Mouse (Mus musculus) intestine, embryonic 15.5 days (tissue): ENCODE measurements at regions not wholly inside any gene's neighbourhood (a gene's known extent, or its start where the extent isn't known, plus 50 kb on each side); places are given as distances from the start of the nearest gene placed in this dataset.

ENCODE experiments used
- ATAC-seq: fragments of 200-750 bp; cut with Nextera tagmentation; 2 replicates; pipeline ENCODE4 v1.8.0; 2017; ENCODE audit warnings: moderate TSS enrichment, moderate library complexity
- H3K27ac ChIP-seq: fragments of 300-500 bp; sonication (generic); 2 replicates; pipeline ENCODE4 v1.5.1; 2015; ENCODE audit warnings: mild to moderate bottlenecking, inconsistent platforms
- H3K27me3 ChIP-seq: fragments of 300-500 bp; sonication (generic); replicated peaks from 2 replicates; pipeline ENCODE4 v1.6.1; 2015; ENCODE audit warnings: inconsistent platforms
- H3K36me3 ChIP-seq: fragments of 300-500 bp; sonication (generic); 2 replicates; pipeline ENCODE4 v1.6.1; 2015; ENCODE audit warnings: inconsistent platforms
- H3K4me1 ChIP-seq: fragments of 300-500 bp; sonication (generic); replicated peaks from 2 replicates; pipeline ENCODE4 v1.6.1; 2015; ENCODE audit warnings: inconsistent platforms
- H3K4me2 ChIP-seq: fragments of 300-500 bp; sonication (generic); replicated peaks from 2 replicates; pipeline ENCODE4 v1.6.1; 2015; ENCODE audit warnings: mild to moderate bottlenecking, inconsistent platforms
- H3K4me3 ChIP-seq: fragments of 300-500 bp; sonication (generic); replicated peaks from 2 replicates; pipeline ENCODE4 v1.5.1; 2015; ENCODE audit warnings: inconsistent platforms
- H3K9ac ChIP-seq: fragments of 300-500 bp; sonication (generic); 2 replicates; pipeline ENCODE4 v1.6.1; 2015; ENCODE audit warnings: inconsistent platforms
- H3K9me3 ChIP-seq: fragments of 300-500 bp; sonication (generic); 2 replicates; pipeline ENCODE4 v1.6.1; 2016; ENCODE audit warnings: inconsistent platforms
- WGBS: fragments of 180-500 bp; shearing (Covaris S2); methylation state at CpG from one replicate; pipeline ENCODE4 v1.1.7; 2015; 5-methylcytosine and 5-hydroxymethylcytosine counted together

GRCm38 (mm10) chr4:148723208-148723607 is 80.1 kb downstream of the Gm572 start:
- 0 out of 2 replicates have a peak, but pooled peaks cover 3% of the 10 kb centered on the region for H3K27me3 ChIP-seq
- H3K27ac ChIP-seq: no peak overlapping the region
- peaks cover 6% of the 10 kb centered on the region; the same call in 1 of the 2 replicates for H3K4me1 ChIP-seq
- H3K4me3 ChIP-seq: no peak overlapping the region
- no peak overlapping the region for H3K4me2 ChIP-seq
- no peaks in the 10 kb centered on the region for H3K9me3 ChIP-seq
- no peaks in the 10 kb centered on the region for H3K36me3 ChIP-seq
- whole genome bisulfite sequencing: 84% methylated on average over 9 of the region's 9 CpGs
- no peak overlapping the region for H3K9ac ChIP-seq
- no peak for ATAC-seq

DNA sequence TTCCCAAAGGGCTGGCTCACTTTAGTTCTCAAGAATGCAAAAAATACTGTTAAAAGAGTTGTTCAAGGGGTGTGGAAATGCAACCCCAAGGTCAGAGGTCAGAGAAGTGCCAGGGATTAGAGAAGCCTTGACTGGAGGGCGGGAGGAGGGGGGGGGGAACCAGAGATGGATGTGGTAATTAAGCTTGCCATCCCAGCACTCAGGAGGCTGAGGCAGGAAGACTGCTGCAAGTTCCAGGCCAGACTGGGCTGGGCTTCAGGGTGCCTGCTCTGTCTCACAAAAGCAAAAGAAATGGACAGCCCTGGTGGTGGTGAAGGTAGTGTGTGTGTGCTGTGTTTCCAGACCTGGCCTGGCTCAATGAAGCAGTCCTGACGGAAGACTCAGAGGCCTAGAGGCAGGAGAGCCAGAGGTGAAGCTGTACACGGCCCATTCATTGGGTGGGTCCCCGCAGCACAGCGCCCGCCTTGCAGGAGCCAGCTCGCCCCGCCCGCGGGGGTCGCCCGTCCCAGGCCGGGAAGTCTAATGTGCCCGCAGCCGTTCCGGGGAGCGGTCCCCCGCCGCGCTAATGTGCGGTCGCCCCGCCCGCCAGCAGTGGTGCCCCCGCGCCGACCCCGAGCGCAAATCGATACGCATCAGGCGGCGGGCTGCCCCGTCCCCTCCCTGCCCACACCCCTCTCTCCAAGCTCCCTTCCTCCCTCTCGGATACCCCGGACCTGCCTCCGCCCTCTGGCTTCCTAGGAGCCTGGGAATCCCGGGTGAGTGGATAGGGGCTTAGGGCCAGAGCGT is 80.1 kb upstream of the Casz1 start:
- Histone ChIP-seq H3K27ac (no peak overlapping the region), H3K4me3 (peak overlapping the region; percentile 26), H3K9ac (peak overlapping the region; percentile 6; the same call in 1 of the 2 replicates), H3K4me2 (peak overlapping the region; percentile 74), H3K9me3 (no peaks in the 10 kb centered on the region), H3K4me1 (peaks cover 6% of the 10 kb centered on the region; the same call in 1 of the 2 replicates), H3K36me3 (no peaks in the 10 kb centered on the region), H3K27me3 (0 out of 2 replicates have a peak, but pooled peaks cover 3% of the 10 kb centered on the region)
- peak; percentile 63 for ATAC-seq
- WGBS: 5% methylated on average over 38 of the region's 39 CpGs

DNA sequence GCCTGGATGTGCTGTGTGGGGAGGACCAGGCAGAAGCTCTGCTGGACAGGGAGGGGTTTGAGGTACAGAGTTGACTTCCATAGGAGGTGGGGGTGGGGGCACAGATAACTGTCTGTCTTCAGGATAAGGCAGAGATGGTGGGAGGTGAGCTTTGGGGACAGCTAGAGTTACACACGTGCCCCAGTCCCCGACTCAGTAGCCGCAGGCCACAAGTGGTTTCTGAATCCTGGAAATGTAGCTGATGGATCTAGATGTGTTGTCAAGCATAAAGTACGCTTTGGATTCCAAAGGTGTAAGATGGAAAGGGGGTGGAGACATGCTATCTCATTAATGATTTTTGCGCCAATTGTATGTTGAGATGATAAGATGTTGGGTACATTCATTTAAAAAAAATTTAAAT is 75.4 kb upstream of the Casz1 start:
- Histone ChIP-seq H3K27ac (no peak overlapping the region), H3K4me2 (no peak overlapping the region), H3K36me3 (no peaks in the 10 kb centered on the region), H3K4me1 (peaks cover 6% of the 10 kb centered on the region; the same call in 1 of the 2 replicates), H3K27me3 (no peaks in the 10 kb centered on the region), H3K9me3 (no peaks in the 10 kb centered on the region), H3K9ac (no peak overlapping the region), H3K4me3 (no peak overlapping the region)
- 85% methylated on average over 5 of the region's 5 CpGs for WGBS
- ATAC-seq: no peak

GRCm38 (mm10) chr4:148731586-148731985 is 72.6 kb upstream of the Casz1 start:
- WGBS: 62% methylated on average over 3 of the region's 3 CpGs
- no peak overlapping the region for H3K9ac ChIP-seq
- H3K27ac ChIP-seq: no peak overlapping the region
- no peaks in the 10 kb centered on the region for H3K4me1 ChIP-seq
- H3K27me3 ChIP-seq: peaks cover 3% of the 10 kb centered on the region; the same call in 1 of the 2 replicates
- no peaks in the 10 kb centered on the region for H3K9me3 ChIP-seq
- H3K4me3 ChIP-seq: no peak overlapping the region
- H3K4me2 ChIP-seq: no peak overlapping the region
- ATAC-seq: no peak
- no peaks in the 10 kb centered on the region for H3K36me3 ChIP-seq

DNA sequence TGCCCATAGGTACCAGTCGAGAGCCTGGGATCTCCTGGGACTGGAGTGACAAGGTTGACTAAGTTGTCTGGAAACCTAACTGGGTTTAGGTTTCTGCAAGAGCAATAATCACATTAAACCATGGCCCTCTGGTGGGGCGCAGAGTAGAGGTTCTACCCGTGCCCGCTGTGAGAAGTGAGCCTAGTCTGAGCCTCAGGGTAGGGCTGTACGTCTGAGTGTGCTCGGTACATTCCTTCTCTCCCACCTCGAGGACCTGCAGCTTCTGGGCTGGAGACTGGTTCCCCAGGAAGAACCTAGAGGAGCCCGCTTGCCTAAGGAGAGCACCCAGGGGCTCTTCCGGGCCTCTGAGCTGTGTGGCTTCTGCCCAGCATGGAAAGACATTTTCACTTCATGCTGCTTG is 70.2 kb upstream of the Casz1 start:
- peaks cover 3% of the 10 kb centered on the region; the same call in 1 of the 2 replicates for H3K27me3 ChIP-seq
- H3K9ac ChIP-seq: no peak overlapping the region
- no peak overlapping the region for H3K4me2 ChIP-seq
- no peaks in the 10 kb centered on the region for H3K9me3 ChIP-seq
- no peaks in the 10 kb centered on the region for H3K36me3 ChIP-seq
- no peak overlapping the region for H3K4me3 ChIP-seq
- WGBS: 82% methylated on average over 9 of the region's 9 CpGs
- H3K4me1 ChIP-seq: no peaks in the 10 kb centered on the region
- no peak overlapping the region for H3K27ac ChIP-seq
- ATAC-seq: no peak

GRCm38 (mm10) chr4:148734547-148734946 is 69.7 kb upstream of the Casz1 start:
- no peak overlapping the region for H3K9ac ChIP-seq
- no peak overlapping the region for H3K4me3 ChIP-seq
- no peak overlapping the region for H3K4me2 ChIP-seq
- no peaks in the 10 kb centered on the region for H3K9me3 ChIP-seq
- no peak overlapping the region for H3K27ac ChIP-seq
- peaks cover 3% of the 10 kb centered on the region; the same call in 1 of the 2 replicates for H3K27me3 ChIP-seq
- no peak for ATAC-seq
- H3K4me1 ChIP-seq: 0 out of 2 replicates have a peak, but pooled peaks cover 1% of the 10 kb centered on the region
- 57% methylated on average over 12 of the region's 12 CpGs for WGBS
- no peaks in the 10 kb centered on the region for H3K36me3 ChIP-seq

GRCm38 (mm10) chr4:148738601-148739530 is 65.4 kb upstream of the Casz1 start:
- H3K4me2 ChIP-seq: no peak overlapping the region
- no peak overlapping the region for H3K4me3 ChIP-seq
- no peak for ATAC-seq
- H3K27ac ChIP-seq: no peak overlapping the region
- peaks cover 7% of the 10 kb centered on the region for H3K27me3 ChIP-seq
- WGBS: 49% methylated on average over 13 of the region's 13 CpGs
- H3K9ac ChIP-seq: no peak overlapping the region
- H3K4me1 ChIP-seq: peaks cover 12% of the 10 kb centered on the region; the same call in 1 of the 2 replicates
- no peaks in the 10 kb centered on the region for H3K36me3 ChIP-seq
- no peaks in the 10 kb centered on the region for H3K9me3 ChIP-seq

DNA sequence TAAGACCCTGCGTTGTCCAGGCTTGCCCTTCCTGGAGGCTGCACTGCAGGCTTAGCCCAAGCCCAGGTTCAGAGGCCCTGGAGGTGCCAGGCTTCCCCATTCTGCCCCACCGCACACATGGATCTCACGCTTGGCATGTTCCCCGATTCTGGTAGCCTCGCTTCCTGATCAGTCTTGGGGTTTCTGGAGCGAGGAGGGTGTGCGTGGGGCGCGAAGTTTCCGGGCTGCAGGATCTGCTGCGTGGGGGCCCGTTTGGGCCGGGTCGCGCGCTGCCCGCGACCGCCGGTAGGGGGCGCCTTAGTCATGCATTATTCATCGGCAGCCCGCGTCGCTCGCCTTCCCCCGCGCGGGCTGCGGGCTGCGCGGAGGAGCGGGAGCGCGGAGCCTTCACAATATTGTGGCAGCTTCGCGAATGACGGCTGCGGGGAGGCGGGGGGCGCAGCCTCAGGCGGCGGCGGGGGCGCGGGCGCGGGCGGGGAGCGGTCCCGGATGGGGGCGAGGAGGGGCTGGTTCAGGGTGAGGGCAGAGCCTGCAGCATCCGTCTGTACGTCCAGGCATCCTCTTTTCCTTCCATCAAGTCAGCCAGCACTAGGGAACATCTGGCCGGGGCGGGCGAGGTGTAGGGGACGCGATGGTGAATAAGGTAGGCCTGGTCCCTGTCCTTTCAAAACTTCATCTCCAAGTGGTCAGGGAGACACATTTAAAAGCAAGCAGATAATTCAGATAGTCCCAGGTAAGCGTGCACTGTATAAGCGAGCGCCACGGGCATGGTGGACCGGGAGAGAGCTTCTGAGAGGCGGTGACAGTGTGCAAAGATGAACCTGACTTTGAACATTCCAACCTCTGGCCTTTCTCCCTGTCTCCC is 61.4 kb upstream of the Casz1 start:
- no peak overlapping the region for H3K27ac ChIP-seq
- no peaks in the 10 kb centered on the region for H3K9me3 ChIP-seq
- peaks cover 12% of the 10 kb centered on the region; the same call in 1 of the 2 replicates for H3K4me1 ChIP-seq
- 3% methylated on average over 63 of the region's 65 CpGs for WGBS
- H3K27me3 ChIP-seq: peaks cover 4% of the 10 kb centered on the region
- peak overlapping the region; percentile 50 for H3K4me3 ChIP-seq
- H3K9ac ChIP-seq: peak overlapping the region; percentile 61
- peak overlapping the region; percentile 98 for H3K4me2 ChIP-seq
- no peaks in the 10 kb centered on the region for H3K36me3 ChIP-seq
- peak; percentile 81 for ATAC-seq

DNA sequence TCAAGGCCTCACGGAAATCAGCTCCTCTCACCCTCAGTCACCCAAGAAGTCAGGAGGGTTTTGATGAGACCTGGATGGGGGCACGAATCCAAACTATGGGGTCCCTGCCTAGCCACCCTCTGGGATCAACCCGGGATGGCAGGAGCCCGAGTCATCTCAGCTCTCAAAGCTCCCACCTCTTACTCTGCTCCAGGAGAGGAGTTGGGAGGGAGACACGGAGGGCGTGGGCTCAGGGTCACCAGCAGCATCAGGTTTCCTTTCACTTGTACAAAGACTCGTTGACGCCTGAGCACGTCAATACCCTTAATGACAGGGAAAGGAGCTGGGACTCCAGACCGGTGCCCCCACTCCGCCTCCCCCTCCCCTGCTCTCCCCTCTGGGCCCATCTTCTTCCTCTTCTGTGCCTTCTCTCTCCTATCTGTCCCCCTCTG is 60.8 kb upstream of the Casz1 start:
- no peak for ATAC-seq
- Histone ChIP-seq H3K9ac (no peak overlapping the region), H3K27me3 (peaks cover 4% of the 10 kb centered on the region), H3K4me3 (no peak overlapping the region), H3K27ac (no peak overlapping the region), H3K36me3 (no peaks in the 10 kb centered on the region), H3K4me1 (peaks cover 12% of the 10 kb centered on the region; the same call in 1 of the 2 replicates), H3K4me2 (no peak overlapping the region), H3K9me3 (no peaks in the 10 kb centered on the region)
- 37% methylated on average over 11 of the region's 11 CpGs for WGBS

DNA sequence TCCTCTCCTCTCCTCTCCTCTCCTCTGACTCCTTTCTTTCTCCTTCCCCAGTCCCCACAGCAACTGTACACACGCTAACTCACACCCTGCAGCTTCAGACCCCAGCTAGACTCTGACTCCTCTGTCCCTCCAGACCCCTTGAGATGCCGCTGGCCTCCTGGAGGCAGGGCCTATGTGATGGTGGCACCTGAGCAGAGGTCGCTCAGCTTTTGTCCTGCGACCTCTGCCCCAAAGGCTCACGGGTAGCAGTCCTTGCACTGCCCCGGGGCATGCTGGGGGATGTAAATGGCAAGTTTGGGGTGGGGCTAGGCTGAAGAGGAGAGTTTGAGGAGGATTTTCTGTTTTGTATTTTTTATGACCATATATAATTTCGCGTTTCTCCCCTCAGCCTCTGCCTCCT is 60.2 kb upstream of the Casz1 start:
- peaks cover 12% of the 10 kb centered on the region; the same call in 1 of the 2 replicates for H3K4me1 ChIP-seq
- no peak overlapping the region for H3K9ac ChIP-seq
- H3K4me2 ChIP-seq: no peak overlapping the region
- H3K36me3 ChIP-seq: no peaks in the 10 kb centered on the region
- no peak for ATAC-seq
- no peak overlapping the region for H3K27ac ChIP-seq
- 74% methylated on average over 8 of the region's 8 CpGs for WGBS
- no peaks in the 10 kb centered on the region for H3K9me3 ChIP-seq
- no peak overlapping the region for H3K4me3 ChIP-seq
- peaks cover 4% of the 10 kb centered on the region for H3K27me3 ChIP-seq

- ATAC-seq: no peak
- no peak overlapping the region for H3K27ac ChIP-seq
- H3K9me3 ChIP-seq: no peaks in the 10 kb centered on the region
- no peak overlapping the region for H3K4me2 ChIP-seq
- H3K36me3 ChIP-seq: no peaks in the 10 kb centered on the region
- H3K4me3 ChIP-seq: no peak overlapping the region
- peaks cover 8% of the 10 kb centered on the region; the same call in 1 of the 2 replicates for H3K4me1 ChIP-seq
- WGBS: 51% methylated on average over 23 of the region's 23 CpGs
- H3K9ac ChIP-seq: no peak overlapping the region
- H3K27me3 ChIP-seq: no peaks in the 10 kb centered on the region; the same call in 1 of the 2 replicates
These were observed 57.5 kb upstream of the Casz1 start for GRCm38 (mm10) chr4:148746460-148747314.
